Mouse (Mus musculus) ES-Bruce4 (cell line): ENCODE data around the gene Pik3ip1.

ENCODE experiments used
- CTCF ChIP-seq: IDR thresholded peaks from one replicate; pipeline ENCODE4 v1.8.1; 2011; ENCODE audit warnings: low read depth, low read length
- POLR2A ChIP-seq: IDR thresholded peaks from one replicate; pipeline ENCODE4 v1.8.1; 2011; ENCODE audit warnings: low read length; ENCODE audit not compliant: insufficient read depth

DNA sequence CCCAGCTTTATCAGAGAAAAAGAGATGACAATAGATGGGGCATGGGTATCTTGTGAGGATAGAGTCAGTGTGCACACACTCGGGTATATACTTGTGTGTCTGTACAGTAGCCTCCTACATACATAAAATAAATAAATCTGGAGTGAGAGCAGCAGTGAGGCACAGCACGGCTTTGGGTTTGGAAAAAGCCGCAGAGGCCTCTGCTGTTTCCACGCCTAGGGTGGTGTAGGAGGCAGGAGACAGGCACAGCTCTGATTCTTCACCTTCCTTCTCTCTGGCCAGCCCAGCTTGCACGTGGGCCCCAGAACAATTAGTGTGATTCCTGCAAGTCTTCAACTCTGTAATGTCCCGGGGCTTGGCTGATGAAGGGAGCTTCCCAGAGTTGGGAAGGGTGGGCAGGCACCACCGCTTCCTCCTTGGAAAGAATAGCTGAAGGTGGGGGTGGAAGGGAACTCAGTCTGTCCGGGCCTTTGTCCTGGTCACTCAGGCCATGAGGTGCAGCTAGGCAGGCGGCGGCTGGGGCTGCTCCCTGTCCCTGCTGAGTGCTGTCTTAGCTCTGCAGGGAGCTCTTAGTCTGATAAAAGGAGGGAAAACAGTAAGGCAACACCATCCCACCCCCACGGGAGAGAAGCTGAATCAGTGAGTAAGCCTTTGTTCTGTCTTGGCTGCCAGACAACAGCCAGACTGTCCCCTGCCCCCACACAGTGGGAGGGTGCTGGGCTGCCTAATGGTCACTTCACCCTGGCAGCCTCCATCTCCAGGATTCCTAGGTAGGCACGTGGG lies 7.2 kb downstream of the Pik3ip1 start:
- TF ChIP-seq CTCF (no peak), POLR2A (no peak)
